Mouse (Mus musculus) embryo, embryonic 11 days (tissue): Measurements from ENCODE around the gene Pecam1.

Experiments
- DNase-seq: peaks from one replicate; pipeline ENCODE4 v3.0.0-alpha.2; 2015

Gene Pecam1

GRCm38 (mm10) chr11:106688375-106688774, 62.1 kb downstream of the Pecam1 start:
- DNase-seq = no peak

- no peak for DNase-seq
Observed at GRCm38 (mm10) chr11:106687293-106687692, 63.1 kb downstream of the Pecam1 start.

GRCm38 (mm10) chr11:106684027-106684426, 66.4 kb downstream of the Pecam1 start:
- DNase-seq = no peak

- DNase-seq = no peak
Observed at GRCm38 (mm10) chr11:106683345-106683744, 67.1 kb downstream of the Pecam1 start.

GRCm38 (mm10) chr11:106681138-106681537, 69.3 kb downstream of the Pecam1 start:
- DNase-seq = no peak

- no peak for DNase-seq
Observed at GRCm38 (mm10) chr11:106679874-106680273, 70.6 kb downstream of the Pecam1 start.

GRCm38 (mm10) chr11:106677910-106678591, 72.4 kb downstream of the Pecam1 start:
- DNase-seq = no peak

- DNase-seq = no peak
Observed at GRCm38 (mm10) chr11:106677331-106677730, 73.1 kb downstream of the Pecam1 start.

- no peak for DNase-seq
Observed at GRCm38 (mm10) chr11:106675875-106676274, 74.6 kb downstream of the Pecam1 start.

- no peak for DNase-seq
Observed at GRCm38 (mm10) chr11:106675201-106675726, 75.2 kb downstream of the Pecam1 start.

- peak; percentile 72 for DNase-seq
Observed at GRCm38 (mm10) chr11:106674612-106675153, 75.7 kb downstream of the Pecam1 start.

GRCm38 (mm10) chr11:106673727-106674611, 76.5 kb downstream of the Pecam1 start:
- DNase-seq = no peak

GRCm38 (mm10) chr11:106672919-106673505, 77.4 kb downstream of the Pecam1 start:
- no peak for DNase-seq

GRCm38 (mm10) chr11:106671801-106672200, 78.6 kb downstream of the Pecam1 start:
- DNase-seq = no peak

- DNase-seq = no peak
Observed at GRCm38 (mm10) chr11:106670951-106671478, 79.4 kb downstream of the Pecam1 start.

GRCm38 (mm10) chr11:106670266-106670665, 80.2 kb downstream of the Pecam1 start:
- DNase-seq = no peak

- no peak for DNase-seq
Observed at GRCm38 (mm10) chr11:106669873-106670173, 80.6 kb downstream of the Pecam1 start.

GRCm38 (mm10) chr11:106669102-106669872, 81.1 kb downstream of the Pecam1 start:
- DNase-seq = no peak

- DNase-seq = no peak
Observed at GRCm38 (mm10) chr11:106668336-106668735, 82.1 kb downstream of the Pecam1 start.

GRCm38 (mm10) chr11:106667855-106668254, 82.6 kb downstream of the Pecam1 start:
- DNase-seq = no peak

- DNase-seq = no peak
Observed at GRCm38 (mm10) chr11:106666470-106667107, 83.8 kb downstream of the Pecam1 start.

GRCm38 (mm10) chr11:106665841-106666240, 84.6 kb downstream of the Pecam1 start:
- DNase-seq = no peak
